Comparison of ENCODE assay signal across 17 mouse cellular contexts in genomic region chr6:53495667-53496066, GRCm38 (mm10).
DNase-seq lines count a peak whose midpoint lies in the region; ATAC-seq lines count a peak whose summit lies in the region.
"Had no signal": no experiment of that assay in that cellular context is flagged by ENCODE, and none has a peak within 500 bp of the region (broad histone marks: within the 10 kb centered on the region; RNA-seq: fewer than 3 reads in every experiment).

No protein-coding gene starts in this region.

- 0 out of 2 replicates have a peak, but pooled peaks cover 7% of the 10 kb centered on the region for H3K4me1 ChIP-seq in kidney, embryonic 14.5 days (ENCODE audit: control insufficient read depth, insufficient read depth, low read length)
- peaks cover 32% of the 10 kb centered on the region for H3K4me1 ChIP-seq in limb, embryonic 12.5 days (replicated peaks)
- H3K4me1 ChIP-seq in limb, embryonic 10.5 days = peaks cover 20% of the 10 kb centered on the region
- H3K4me1 ChIP-seq: forebrain, embryonic 12.5 days had no signal

- DNase-seq in heart, adult 11 months = peak; percentile 62
- no peak for DNase-seq in heart, postnatal 14 days
- DNase-seq in kidney, postnatal 36 days = no peak
- no peak for DNase-seq in limb, embryonic 10.5 days (ENCODE audit: low spot score)
- DNase-seq: embryo, embryonic 11 days had no signal

- no peak for ATAC-seq in kidney, embryonic 14.5 days (ENCODE audit: low FRiP score, low TSS enrichment)
- no peak for ATAC-seq in limb, embryonic 12.5 days (ENCODE audit: insufficient number of reproducible peaks, insufficient read depth, low FRiP score, low TSS enrichment, low read depth)
- no peak for ATAC-seq in megakaryocyte progenitor cell, adult 5-6 weeks (replicated peaks; ENCODE audit: poor library complexity)
- ATAC-seq: activated CD4-positive, CD25-positive, alpha-beta regulatory T cell, adult 4 months; forebrain, embryonic 15.5 days had no signal

- no peak overlapping the region for H3K9ac ChIP-seq in kidney, embryonic 14.5 days (ENCODE audit: low read depth, low read length)
- H3K9ac ChIP-seq in limb, embryonic 12.5 days (replicated peaks) = no peak overlapping the region
- H3K9ac ChIP-seq: embryonic facial prominence, embryonic 13.5 days; forebrain, embryonic 12.5 days; forebrain, embryonic 15.5 days; heart, embryonic 15.5 days; hindbrain, embryonic 14.5 days had no signal

- H3K9me3 ChIP-seq in kidney, embryonic 14.5 days (ENCODE audit: control insufficient read depth, low read length) = no peaks in the 10 kb centered on the region
- 0 out of 2 replicates have a peak, but pooled peaks cover 3% of the 10 kb centered on the region for H3K9me3 ChIP-seq in limb, embryonic 12.5 days
- H3K9me3 ChIP-seq in limb, embryonic 10.5 days (replicated peaks) = no peaks in the 10 kb centered on the region
- H3K9me3 ChIP-seq: embryonic facial prominence, embryonic 10.5 days; embryonic facial prominence, embryonic 13.5 days; forebrain, embryonic 12.5 days; forebrain, embryonic 15.5 days; heart, embryonic 15.5 days had no signal

- H3K4me2 ChIP-seq in kidney, embryonic 14.5 days (replicated peaks; ENCODE audit: low read depth, low read length) = no peak overlapping the region
- no peak overlapping the region for H3K4me2 ChIP-seq in limb, embryonic 12.5 days
- H3K4me2 ChIP-seq: embryonic facial prominence, embryonic 13.5 days; forebrain, embryonic 12.5 days; forebrain, embryonic 15.5 days; heart, embryonic 11.5 days; heart, embryonic 15.5 days; hindbrain, embryonic 14.5 days had no signal

- no peaks in the 10 kb centered on the region for H3K27me3 ChIP-seq in kidney, embryonic 14.5 days (ENCODE audit: control insufficient read depth, insufficient read depth, low read length)
- no peaks in the 10 kb centered on the region for H3K27me3 ChIP-seq in limb, embryonic 12.5 days
- H3K27me3 ChIP-seq in limb, embryonic 10.5 days (ENCODE audit: low read depth, poor library complexity, severe bottlenecking) = no peaks in the 10 kb centered on the region
- H3K27me3 ChIP-seq: embryonic facial prominence, embryonic 13.5 days; forebrain, embryonic 12.5 days; forebrain, embryonic 15.5 days; heart, embryonic 15.5 days had no signal

- no peaks in the 10 kb centered on the region for H3K36me3 ChIP-seq in kidney, embryonic 14.5 days (ENCODE audit: control insufficient read depth, insufficient read depth, low read length)
- no peaks in the 10 kb centered on the region; the same call in 1 of the 2 replicates for H3K36me3 ChIP-seq in limb, embryonic 12.5 days
- no peaks in the 10 kb centered on the region for H3K36me3 ChIP-seq in limb, embryonic 10.5 days
- H3K36me3 ChIP-seq: embryonic facial prominence, embryonic 10.5 days; embryonic facial prominence, embryonic 13.5 days; forebrain, embryonic 12.5 days; forebrain, embryonic 15.5 days; heart, embryonic 15.5 days had no signal

- H3K4me3 ChIP-seq in kidney, embryonic 14.5 days (ENCODE audit: low read length) = no peak overlapping the region
- H3K4me3 ChIP-seq in limb, embryonic 12.5 days (replicated peaks) = no peak overlapping the region
- H3K4me3 ChIP-seq in limb, embryonic 10.5 days = no peak overlapping the region
- H3K4me3 ChIP-seq: embryonic facial prominence, embryonic 10.5 days; embryonic facial prominence, embryonic 13.5 days; erythroblast, embryonic 14.5 days; forebrain, embryonic 12.5 days; forebrain, embryonic 15.5 days; heart, embryonic 15.5 days had no signal

- peak overlapping the region; percentile 47; the same call in 1 of the 2 replicates for H3K27ac ChIP-seq in kidney, embryonic 14.5 days (ENCODE audit: low read depth, low read length)
- H3K27ac ChIP-seq in limb, embryonic 12.5 days = 0 out of 2 replicates have a peak overlapping the region, but pooled peaks have one; percentile 74
- H3K27ac ChIP-seq in limb, embryonic 10.5 days = no peak overlapping the region
- H3K27ac ChIP-seq: embryonic facial prominence, embryonic 10.5 days; embryonic facial prominence, embryonic 13.5 days; forebrain, embryonic 12.5 days; forebrain, embryonic 15.5 days; hindbrain, embryonic 14.5 days had no signal

- 87% methylated on average over 5 of the region's 5 CpGs for WGBS in kidney, embryonic 14.5 days
- WGBS in limb, embryonic 12.5 days = 91% methylated on average over 5 of the region's 5 CpGs
- 90% methylated on average over 5 of the region's 5 CpGs for WGBS in limb, embryonic 10.5 days

- intact Hi-C loops in heart, postnatal 14 days (cut with DNase I) = no loop called here
